Mouse (Mus musculus) CH12.LX (cell line): ENCODE results near the gene Dpy19l3. TPM values are rescaled to one million over a fixed set of nuclear protein-coding genes. Genes with fewer than 3 reads are reported as not detected.

Source experiments
- DNase-seq: peaks from one replicate; pipeline ENCODE4 v3.0.0-alpha.2; 2013; ENCODE audit errors: extremely low read depth
- H3K27ac ChIP-seq: 2 replicates; pipeline ENCODE4 v1.5.1; 2012; ENCODE audit warnings: low read depth, mild to moderate bottlenecking, control low read depth, moderate library complexity; ENCODE audit not compliant: insufficient read depth
- H3K27me3 ChIP-seq: replicated peaks from 2 replicates; pipeline ENCODE3; 2012; ENCODE audit warnings: inconsistent platforms
- H3K36me3 ChIP-seq, 2 experiments: replicated peaks in 1 of 2; 2 replicates each; pipeline versions ENCODE3 to v1.6.1; 2012; ENCODE audit warnings: inconsistent platforms in 1 of 2, low read length in 1 of 2, mild to moderate bottlenecking in 1 of 2, mixed read lengths in 1 of 2, moderate library complexity in 1 of 2; ENCODE audit not compliant: control insufficient read depth in 1 of 2, insufficient read depth in 1 of 2
- H3K4me1 ChIP-seq, 2 experiments: 2 replicates each; pipeline ENCODE4 v1.6.1; 2012; ENCODE audit warnings: inconsistent platforms in 1 of 2, moderate library complexity in 1 of 2; ENCODE audit not compliant: insufficient read depth in 2 of 2, control insufficient read depth in 1 of 2
- H3K4me2 ChIP-seq: 2 replicates; pipeline ENCODE4 v1.6.1; 2012; ENCODE audit warnings: low read depth, mild to moderate bottlenecking, control low read depth; ENCODE audit not compliant: poor library complexity, insufficient read depth, severe bottlenecking
- H3K4me3 ChIP-seq, 3 experiments: fragments of 150-350 bp in 1 of 3; sonication (generic) in 1 of 3; replicated peaks in 1 of 3; 2 replicates each; pipeline versions ENCODE3 to v1.5.1; 2011 to 2012; ENCODE audit warnings: low read depth in 2 of 3, low read length in 2 of 3, mild to moderate bottlenecking in 2 of 3, moderate library complexity in 2 of 3, control low read depth in 1 of 3, improper control_type of control experiment in 1 of 3, inconsistent platforms in 1 of 3, mixed read lengths in 1 of 3; ENCODE audit not compliant: poor library complexity in 1 of 3
- H3K79me2 ChIP-seq: replicated peaks from 2 replicates; pipeline ENCODE4 v1.6.1; 2012; ENCODE audit warnings: mild to moderate bottlenecking, moderate library complexity; ENCODE audit not compliant: control insufficient read depth, poor library complexity, insufficient read depth, severe bottlenecking; ENCODE audit errors: extremely low read depth
- H3K9ac ChIP-seq: 2 replicates; pipeline ENCODE4 v1.6.1; 2012; ENCODE audit warnings: low read depth, mild to moderate bottlenecking, control low read depth, moderate library complexity; ENCODE audit not compliant: insufficient read depth
- H3K9me3 ChIP-seq: replicated peaks from 2 replicates; pipeline ENCODE3; 2012; ENCODE audit warnings: low read length, inconsistent platforms, mixed read lengths
- CHD1 ChIP-seq: IDR thresholded peaks from 2 replicates; pipeline ENCODE4 v1.6.1; 2012; ENCODE audit warnings: low read depth, low read length, improper control_type of control experiment, inconsistent platforms
- CHD2 ChIP-seq: IDR thresholded peaks from 2 replicates; pipeline ENCODE4 v1.6.1; 2011; ENCODE audit warnings: low read length, improper control_type of control experiment
- CTCF ChIP-seq, 2 experiments: IDR thresholded peaks in 1 of 2; conservative IDR thresholded peaks in 1 of 2; 2 replicates each; pipeline ENCODE4 v1.5.1; 2011 to 2012; ENCODE audit warnings: low read depth in 2 of 2, low read length in 2 of 2, improper control_type of control experiment in 1 of 2, inconsistent platforms in 1 of 2, mild to moderate bottlenecking in 1 of 2, moderate library complexity in 1 of 2
- ETS1 ChIP-seq: conservative IDR thresholded peaks from 2 replicates; pipeline ENCODE4 v1.6.1; 2012; ENCODE audit warnings: low read depth, mild to moderate bottlenecking, inconsistent platforms, low read length, improper control_type of control experiment, moderate library complexity
- HCFC1 ChIP-seq: IDR thresholded peaks from 2 replicates; pipeline ENCODE4 v1.6.1; 2012; ENCODE audit warnings: low read depth, mild to moderate bottlenecking, inconsistent platforms, low read length, improper control_type of control experiment
- JUN ChIP-seq: IDR thresholded peaks from 2 replicates; pipeline ENCODE4 v1.6.1; 2011; ENCODE audit warnings: low read depth, mild to moderate bottlenecking, low read length, improper control_type of control experiment, moderate library complexity; ENCODE audit not compliant: insufficient read depth
- JUND ChIP-seq: conservative IDR thresholded peaks from 2 replicates; pipeline ENCODE4 v1.6.1; 2011; ENCODE audit warnings: low read depth, low read length, improper control_type of control experiment
- KAT2A ChIP-seq: IDR thresholded peaks from 2 replicates; pipeline ENCODE4 v1.6.1; 2012; ENCODE audit warnings: low read length, improper control_type of control experiment, inconsistent platforms; ENCODE audit not compliant: insufficient replicate concordance
- MAZ ChIP-seq: IDR thresholded peaks from 2 replicates; pipeline ENCODE4 v1.6.1; 2012; ENCODE audit warnings: low read depth, mild to moderate bottlenecking, inconsistent platforms, low read length, improper control_type of control experiment, moderate library complexity
- MEF2A ChIP-seq: IDR thresholded peaks from 2 replicates; pipeline ENCODE4 v1.6.1; 2014; ENCODE audit warnings: low read depth, mild to moderate bottlenecking, inconsistent platforms, low read length, improper control_type of control experiment, borderline replicate concordance
- MXI1 ChIP-seq: IDR thresholded peaks from 2 replicates; pipeline ENCODE4 v1.6.1; 2011; ENCODE audit warnings: mild to moderate bottlenecking, low read depth, low read length, improper control_type of control experiment
- NELFE ChIP-seq: IDR thresholded peaks from 2 replicates; pipeline ENCODE4 v1.6.1; 2011; ENCODE audit warnings: low read depth, low read length, improper control_type of control experiment
- PAX5 ChIP-seq: IDR thresholded peaks from 2 replicates; pipeline ENCODE4 v1.6.1; 2012; ENCODE audit warnings: low read length, inconsistent platforms, mixed read lengths
- POLR2AphosphoS2 ChIP-seq: IDR thresholded peaks from 2 replicates; pipeline ENCODE4 v1.6.1; 2011; ENCODE audit warnings: low read depth, low read length, improper control_type of control experiment
- RAD21 ChIP-seq: IDR thresholded peaks from 2 replicates; pipeline ENCODE4 v1.6.1; 2011; ENCODE audit warnings: low read depth, mild to moderate bottlenecking, low read length, improper control_type of control experiment, moderate library complexity
- RCOR1 ChIP-seq: conservative IDR thresholded peaks from 2 replicates; pipeline ENCODE4 v1.6.1; 2012; ENCODE audit warnings: low read depth, mild to moderate bottlenecking, inconsistent platforms, low read length, improper control_type of control experiment
- SIN3A ChIP-seq: IDR thresholded peaks from 2 replicates; pipeline ENCODE4 v1.6.1; 2012; ENCODE audit warnings: low read length, improper control_type of control experiment, inconsistent platforms
- SMC3 ChIP-seq: IDR thresholded peaks from 2 replicates; pipeline ENCODE4 v1.6.1; 2011; ENCODE audit warnings: low read depth, low read length, improper control_type of control experiment
- USF1 ChIP-seq: IDR thresholded peaks from 2 replicates; pipeline ENCODE4 v1.6.1; 2014; ENCODE audit warnings: low read depth, mild to moderate bottlenecking, inconsistent platforms, low read length, improper control_type of control experiment
- USF2 ChIP-seq: conservative IDR thresholded peaks from 2 replicates; pipeline ENCODE4 v1.6.1; 2011; ENCODE audit warnings: low read depth, low read length, improper control_type of control experiment
- ZC3H11A ChIP-seq: IDR thresholded peaks from 2 replicates; pipeline ENCODE4 v1.6.1; 2012; ENCODE audit warnings: low read depth, mild to moderate bottlenecking, inconsistent platforms, low read length, improper control_type of control experiment
- ZKSCAN1 ChIP-seq: IDR thresholded peaks from 2 replicates; pipeline ENCODE4 v1.6.1; 2012; ENCODE audit warnings: low read depth, inconsistent platforms, low read length, improper control_type of control experiment, borderline replicate concordance
- ZMIZ1 ChIP-seq: IDR thresholded peaks from 2 replicates; pipeline ENCODE4 v1.6.1; 2012; ENCODE audit warnings: low read depth, mild to moderate bottlenecking, inconsistent platforms, low read length, improper control_type of control experiment
- dilution Hi-C: fragments of 300-500 bp; cut with MboI; formaldehyde crosslinking; loops from 2 replicates; pipeline ENCODE4 v1.14.3; 2020; ENCODE audit warnings: low sequenced_read_pairs; ENCODE audit not compliant: extremely low pct_unique_long_range_greater_than_20kb, extremely low pct_ligation_motif_present
- in situ Hi-C: fragments of 300-500 bp; cut with MboI; formaldehyde crosslinking; loops from 3 replicates; pipeline ENCODE4 v1.14.3; 2019; ENCODE audit warnings: low sequenced_read_pairs, low pct_ligation_motif_present, low pct_unique_long_range_greater_than_20kb, mixed read lengths
- polyA plus RNA-seq: library from polyadenylated mRNA; unstranded; fragments of >175 nt; gene quantifications from 2 replicates; pipeline ENCODE4 v1.2.1, GENCODE M21; 2012; ENCODE audit warnings: low read depth; ENCODE audit not compliant: insufficient read length
- total RNA-seq, 2 experiments: library from RNA; depleted of rRNA; stranded (reverse); fragments of 300-350 nt in 1 of 2; fragments of >200 nt in 1 of 2; gene quantifications; 2 replicates each; pipeline ENCODE4 v1.2.3; 2012 to 2014

Dpy19l3 gene
- total and polyA plus RNA-seq, 3 experiments: 5.0 to 18.3 (median 5.5) TPM

DNA sequence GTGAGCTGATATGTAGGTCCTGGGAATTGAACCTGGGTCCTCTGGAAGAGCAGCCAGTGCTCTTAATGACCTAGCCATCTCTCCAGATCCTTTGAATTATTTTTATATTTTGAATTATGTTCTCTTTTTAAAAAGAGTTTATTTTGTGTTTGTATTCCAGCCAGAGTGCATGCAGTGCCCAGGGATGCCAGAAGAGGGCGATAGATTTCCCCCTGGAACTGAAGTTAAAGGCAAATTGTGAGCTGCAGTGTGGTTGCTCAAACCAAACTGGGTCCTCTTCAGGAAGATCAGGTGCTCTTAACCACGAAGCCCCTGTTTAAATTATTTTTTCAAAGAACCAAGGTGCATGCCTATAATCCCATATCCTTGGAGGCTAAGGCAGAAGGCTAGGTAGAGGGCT is 5.3 kb upstream of the Dpy19l3 start:
- no peaks in the 10 kb centered on the region for H3K79me2 ChIP-seq
- in situ Hi-C loops (no loop called here), dilution Hi-C loops (no loop called here)
- H3K36me3 ChIP-seq: no peaks in the 10 kb centered on the region
- H3K4me1 ChIP-seq: peaks cover 0 to 8% of the 10 kb centered on the region in 2 experiments; a peak in 2 of 4 replicates
- H3K27ac ChIP-seq: no peak overlapping the region
- DNase-seq: no peak
- H3K4me2 ChIP-seq: no peak overlapping the region
- H3K9ac ChIP-seq: no peak overlapping the region
- H3K9me3 ChIP-seq: peaks cover 6% of the 10 kb centered on the region
- TF ChIP-seq PAX5: no peak
- TF ChIP-seq RAD21: peak; percentile 18
- TF ChIP-seq CTCF (conservative IDR thresholded peaks at IDR 0.05 in 1 of 2, IDR thresholded peaks at IDR 0.05 in 1 of 2; ENCODE audit: low read depth in 2 of 2, low read length in 2 of 2): peak; percentile 54 to 79
- TF ChIP-seq RCOR1: no peak
- TF ChIP-seq CHD2: no peak
- no peak for TF ChIP-seq HCFC1
- H3K4me3 ChIP-seq: no peak overlapping the region
- no peaks in the 10 kb centered on the region for H3K27me3 ChIP-seq

DNA sequence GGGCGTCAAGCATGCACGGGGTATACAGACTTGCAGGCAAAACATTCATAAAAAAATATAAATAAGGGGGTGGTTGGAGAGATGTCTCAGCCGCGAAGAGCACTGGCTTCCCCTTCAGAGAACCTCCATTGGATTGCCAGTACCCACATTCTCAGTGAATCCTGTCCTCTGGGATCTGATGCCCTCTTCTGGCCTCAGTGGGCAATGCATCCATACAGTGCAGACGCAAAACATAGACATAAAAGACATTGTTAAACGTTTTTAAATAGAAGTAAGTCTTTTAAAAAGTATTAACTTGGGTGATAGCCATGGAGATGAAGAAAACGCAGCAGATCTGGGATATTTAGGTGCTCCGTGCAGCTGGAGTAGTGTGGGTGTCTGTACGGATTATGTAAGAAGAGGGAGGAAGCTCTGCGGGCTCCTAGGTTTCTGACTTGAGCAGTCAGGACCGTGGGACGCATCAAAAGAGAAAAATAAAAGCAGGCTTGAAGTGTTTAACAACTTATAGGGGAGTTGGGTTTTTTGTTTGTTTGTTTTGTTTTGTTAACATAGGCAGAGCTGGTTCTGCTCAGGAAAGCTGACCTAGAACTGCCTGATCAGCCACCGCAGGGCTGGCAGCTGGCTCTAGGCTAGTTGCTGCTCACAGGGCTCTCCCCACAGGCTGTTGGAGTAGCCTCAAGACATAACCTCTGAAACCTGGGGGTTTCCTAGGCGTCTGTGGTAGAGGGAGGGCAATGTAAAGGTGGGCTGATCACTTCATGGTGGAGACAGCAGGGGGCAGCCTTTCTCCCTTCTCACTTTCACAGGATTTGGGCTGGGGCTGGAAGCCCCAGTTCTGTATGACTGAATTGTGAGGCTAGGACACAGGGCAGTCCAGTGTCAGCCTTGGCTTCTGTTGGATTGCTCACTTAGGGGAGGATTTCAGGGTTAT is 2.5 kb upstream of the Dpy19l3 start:
- peak; percentile 60 for DNase-seq
- Histone ChIP-seq H3K36me3 (no peaks in the 10 kb centered on the region), H3K9ac (no peak overlapping the region), H3K4me1 (peaks cover 0 to 23% of the 10 kb centered on the region in 2 experiments; a peak in 2 of 4 replicates), H3K27me3 (peaks cover 1% of the 10 kb centered on the region), H3K27ac (no peak overlapping the region), H3K79me2 (no peaks in the 10 kb centered on the region), H3K4me3 (no peak overlapping the region), H3K4me2 (no peak overlapping the region), H3K9me3 (no peaks in the 10 kb centered on the region)
- dilution Hi-C loops (no loop called here), in situ Hi-C loops (no loop called here)
- 0 out of 2 replicates have a peak, but pooled peaks have one; percentile 4 for TF ChIP-seq MAZ
- peak; percentile 36 for TF ChIP-seq RAD21
- no peak for TF ChIP-seq CHD1
- peak; percentile 38 to 61 for TF ChIP-seq CTCF (conservative IDR thresholded peaks at IDR 0.05 in 1 of 2, IDR thresholded peaks at IDR 0.05 in 1 of 2; ENCODE audit: low read depth in 2 of 2, low read length in 2 of 2)
- peak; percentile 28 for TF ChIP-seq SMC3

DNA sequence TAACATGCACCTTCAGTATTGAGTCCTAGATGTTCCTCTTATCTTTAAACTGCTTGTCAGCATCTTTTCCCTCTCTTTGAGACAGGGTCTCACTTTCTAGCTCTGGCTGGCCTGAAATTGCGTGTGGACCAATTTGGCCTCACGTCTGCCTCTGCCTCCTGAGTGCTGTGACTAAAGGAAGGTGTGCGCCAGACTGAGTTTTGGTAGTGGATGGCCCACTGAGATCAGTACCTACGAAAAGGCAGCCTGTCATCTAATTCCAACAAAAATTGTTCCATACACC is 573 bp upstream of the Dpy19l3 start:
- dilution Hi-C loops (no loop called here), in situ Hi-C loops (no loop called here)
- Histone ChIP-seq H3K9ac (no peak overlapping the region), H3K27me3 (peaks cover 1% of the 10 kb centered on the region), H3K4me3 (no peak overlapping the region), H3K79me2 (no peaks in the 10 kb centered on the region), H3K4me1 (peaks cover 2 to 33% of the 10 kb centered on the region in 2 experiments; a peak in 2 of 4 replicates), H3K9me3 (no peaks in the 10 kb centered on the region), H3K27ac (no peak overlapping the region), H3K36me3 (no peaks in the 10 kb centered on the region), H3K4me2 (no peak overlapping the region)
- TF ChIP-seq MXI1 (no peak), SIN3A (no peak), ZC3H11A (no peak), KAT2A (no peak), RAD21 (no peak), SMC3 (no peak), NELFE (no peak), POLR2AphosphoS2 (no peak), JUND (no peak), ZKSCAN1 (no peak), JUN (no peak), ETS1 (no peak), ZMIZ1 (no peak), MEF2A (no peak), USF1 (no peak), CHD2 (no peak), USF2 (no peak), MAZ (no peak)
- DNase-seq: no peak
